Mouse (Mus musculus) embryonic fibroblast, embryonic 13.5 days (primary cell): ENCODE measurements at regions not wholly inside any gene's neighbourhood (a gene's known extent, or its start where the extent isn't known, plus 50 kb on each side); places are given as distances from the start of the nearest gene placed in this dataset.

Experiments used
- CTCF ChIP-seq: IDR thresholded peaks from 2 replicates; pipeline ENCODE4 v1.5.1; 2011; ENCODE audit warnings: mild to moderate bottlenecking, control low read depth, low read length, moderate library complexity, borderline replicate concordance; ENCODE audit not compliant: insufficient read depth
- POLR2A ChIP-seq: IDR thresholded peaks from 2 replicates; pipeline ENCODE4 v1.6.1; 2011; ENCODE audit warnings: low read depth, mild to moderate bottlenecking, control low read depth, low read length, moderate library complexity

- no peak for TF ChIP-seq CTCF
- no peak for TF ChIP-seq POLR2A
Observed at GRCm38 (mm10) chr13:78872582-78872981, 673.0 kb upstream of the Nr2f1 start.
